Mouse (Mus musculus): ENCODE measurements around the gene Dpf2. TPM values are rescaled to one million over a fixed set of nuclear protein-coding genes. Genes with fewer than 3 reads are reported as not detected.

The Dpf2 gene
- total RNA-seq, 2 experiments from 2014 or later: 87.8 to 88.4 TPM

DNA sequence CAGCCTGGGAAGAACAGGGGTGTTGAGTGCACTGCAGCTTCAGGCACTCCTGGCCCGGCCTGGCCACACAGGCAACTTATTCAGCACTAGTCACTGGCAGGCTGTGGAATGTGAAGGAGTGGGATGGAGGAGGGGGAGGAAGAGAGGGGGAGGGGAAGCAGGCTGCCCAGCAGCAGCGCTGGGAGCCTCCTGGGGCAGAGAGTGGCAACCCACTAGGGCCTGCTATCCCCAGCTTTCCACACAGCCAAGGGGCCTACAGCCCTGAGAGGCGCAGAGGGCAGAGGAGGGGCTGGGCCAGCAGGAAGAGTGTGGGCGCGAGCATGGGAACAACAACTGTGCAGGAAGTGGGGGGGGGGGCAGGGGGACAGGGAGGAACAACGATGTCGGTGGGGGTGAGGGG is 41.5 kb downstream of the Dpf2 start:
- peak overlapping the region; percentile 63 for H3K27ac ChIP-seq
- TF ChIP-seq CTCF (IDR thresholded peaks at IDR 0.05): no peak
- intact Hi-C loops (cut with DNase I): no loop called here
- no peak for DNase-seq
- no peak overlapping the region for H3K4me3 ChIP-seq

DNA sequence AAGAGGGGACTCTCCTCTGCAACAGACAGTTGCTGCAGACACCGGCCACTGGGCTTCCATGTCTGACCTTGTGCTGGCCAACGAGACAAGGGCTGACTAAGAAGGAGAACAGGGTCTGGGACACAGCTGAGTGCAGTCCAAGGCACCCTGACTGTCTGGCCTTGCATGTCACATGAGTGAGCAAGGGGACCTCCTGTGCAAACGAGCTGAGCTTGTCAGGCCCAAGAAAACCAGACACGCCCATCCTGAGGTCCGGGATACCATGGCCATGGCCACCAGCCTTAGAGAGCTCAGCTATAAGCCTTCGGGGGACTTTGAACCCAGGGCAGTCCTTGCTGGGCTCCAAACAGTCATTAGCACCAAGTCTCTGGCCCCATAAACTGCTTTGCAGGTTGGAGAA is 44.7 kb downstream of the Dpf2 start:
- no peak for TF ChIP-seq CTCF (IDR thresholded peaks at IDR 0.05)
- intact Hi-C loops (cut with DNase I): loop anchor here (10.0 kb wide), 1 partner anchor 163 kb away; the partner anchor contains the start of gene Kcnk7
- Histone ChIP-seq H3K4me3 (no peak overlapping the region), H3K27ac (no peak overlapping the region)
- DNase-seq: no peak

DNA sequence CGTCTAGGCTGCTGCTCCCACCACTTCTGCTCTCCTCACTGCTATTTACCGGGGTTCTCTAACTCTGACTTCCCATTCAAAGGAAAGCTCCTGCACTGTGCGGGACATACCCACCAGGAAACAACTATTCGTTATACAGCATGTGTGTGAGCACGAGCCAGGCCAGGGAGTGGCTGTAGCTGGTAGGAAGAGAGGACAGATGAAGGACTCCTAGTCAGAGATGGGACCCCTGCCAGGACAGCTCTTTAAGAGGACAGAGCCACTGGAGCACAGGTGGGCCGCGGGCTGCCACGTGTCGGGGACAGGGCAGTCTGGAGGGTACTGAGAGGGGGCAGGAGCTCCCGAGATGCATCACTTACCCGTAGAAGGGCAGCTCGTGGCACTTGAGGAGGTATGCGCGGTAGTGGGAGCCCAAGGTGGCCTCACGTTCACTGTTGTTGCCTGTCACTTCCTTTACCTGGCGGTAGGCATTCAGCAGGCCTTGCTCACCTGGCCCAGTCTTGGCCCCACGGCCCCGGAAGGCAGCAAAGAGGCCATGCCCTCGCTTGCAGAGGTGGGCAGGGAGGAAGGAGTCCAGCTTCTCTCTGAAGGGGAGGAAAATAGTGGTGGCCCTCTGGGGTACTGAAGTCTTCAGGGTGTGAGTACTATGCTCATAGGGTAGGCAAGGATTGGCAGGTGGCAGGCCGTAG is 48.0 kb downstream of the Dpf2 start:
- Histone ChIP-seq H3K27ac (no peak overlapping the region), H3K4me3 (no peak overlapping the region)
- no peak for DNase-seq
- intact Hi-C loops (cut with DNase I): loop anchor here (10.0 kb wide), 1 partner anchor 160 kb away; the partner anchor contains the start of gene Kcnk7
- TF ChIP-seq CTCF (IDR thresholded peaks at IDR 0.05): no peak

DNA sequence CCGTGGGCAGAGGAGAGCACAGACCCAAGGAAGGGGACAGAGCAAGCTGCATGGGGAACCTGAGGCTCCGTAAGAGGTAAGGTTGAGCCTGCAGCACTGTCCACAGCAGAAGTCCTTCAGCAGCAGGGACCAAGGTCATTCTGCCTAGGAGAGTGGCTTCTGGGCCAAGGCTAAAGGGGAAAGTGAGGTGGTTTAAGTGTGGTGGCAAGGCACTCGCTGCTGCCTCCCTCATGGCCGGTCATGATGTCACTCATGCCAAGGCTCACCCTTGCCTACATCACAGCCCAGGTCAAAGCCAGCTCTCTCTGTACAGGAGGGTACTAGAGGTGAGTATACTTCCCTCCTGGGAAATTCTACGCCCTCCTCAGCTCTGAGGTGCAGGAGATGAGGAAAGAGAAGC is 49.0 kb downstream of the Dpf2 start:
- DNase-seq: no peak
- TF ChIP-seq CTCF (IDR thresholded peaks at IDR 0.05): no peak
- H3K27ac ChIP-seq: no peak overlapping the region
- no peak overlapping the region for H3K4me3 ChIP-seq
- intact Hi-C loops (cut with DNase I): loop anchor here (10.0 kb wide), 1 partner anchor 159 kb away; the partner anchor contains the start of gene Kcnk7

DNA sequence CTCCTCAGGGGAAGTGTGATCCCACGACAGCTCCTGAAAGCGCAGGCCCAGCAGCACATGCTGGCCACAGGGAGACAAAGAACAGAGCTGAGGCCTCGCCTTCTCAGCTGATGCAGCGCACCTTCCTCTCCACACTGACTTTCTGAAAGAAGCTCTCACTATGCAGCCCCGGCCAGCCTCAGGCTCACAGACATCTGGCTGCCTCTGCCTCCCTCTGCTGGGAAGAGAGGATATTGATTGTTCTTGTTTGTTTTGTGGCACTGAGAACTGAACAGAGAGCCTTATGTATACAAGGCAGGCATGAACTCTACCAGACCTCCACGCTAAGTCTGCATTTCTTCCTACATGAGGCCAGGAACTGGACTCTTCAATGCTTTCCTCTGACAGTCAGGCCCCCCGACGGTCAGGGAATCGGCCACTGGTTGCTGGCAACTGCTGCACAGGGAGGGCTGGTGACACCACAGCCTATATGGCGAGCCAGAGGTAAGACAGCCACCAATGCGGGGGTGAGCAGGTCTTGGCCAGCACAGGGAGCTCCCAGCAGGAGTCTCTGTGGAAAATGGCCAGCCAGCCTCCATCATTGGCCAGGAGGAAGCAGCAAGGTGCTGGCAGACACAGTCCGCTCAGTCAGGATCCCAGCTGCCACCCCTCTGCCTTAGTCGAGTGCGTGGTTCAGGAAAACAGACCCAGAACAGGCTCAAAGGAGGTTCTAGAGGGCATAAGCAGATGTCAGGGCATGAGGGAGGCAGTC is 50.3 kb downstream of the Dpf2 start:
- intact Hi-C loops (cut with DNase I): loop anchor here (10.0 kb wide), 1 partner anchor 158 kb away; the partner anchor contains the start of gene Kcnk7
- Histone ChIP-seq H3K27ac (no peak overlapping the region), H3K4me3 (no peak overlapping the region)
- TF ChIP-seq CTCF (IDR thresholded peaks at IDR 0.05): peak; percentile 24; the same call in 1 of the 2 replicates
- no peak for DNase-seq

DNA sequence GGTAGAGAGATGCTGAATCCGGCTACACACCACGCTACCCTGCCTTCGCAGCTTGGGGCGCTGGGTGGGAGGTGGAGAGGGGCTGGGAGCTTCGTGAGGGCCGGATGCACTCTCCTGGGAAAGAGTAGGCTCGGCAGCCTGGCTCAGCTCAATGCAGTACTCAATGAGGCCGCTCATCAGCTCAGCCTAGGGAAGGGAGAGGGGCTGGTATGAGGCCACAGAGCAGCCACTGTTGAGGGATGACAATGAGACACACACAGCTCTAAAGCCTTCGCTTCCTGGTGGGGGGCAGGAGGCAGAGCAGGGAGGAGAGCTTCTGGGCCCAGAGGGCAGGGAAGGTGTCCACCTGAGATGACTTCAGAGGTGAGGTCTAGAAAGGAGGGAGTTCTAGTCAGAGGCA is 56.2 kb downstream of the Dpf2 start:
- no peak for TF ChIP-seq CTCF (IDR thresholded peaks at IDR 0.05)
- intact Hi-C loops (cut with DNase I): no loop called here
- no peak for DNase-seq
- no peak overlapping the region for H3K27ac ChIP-seq
- no peak overlapping the region for H3K4me3 ChIP-seq

DNA sequence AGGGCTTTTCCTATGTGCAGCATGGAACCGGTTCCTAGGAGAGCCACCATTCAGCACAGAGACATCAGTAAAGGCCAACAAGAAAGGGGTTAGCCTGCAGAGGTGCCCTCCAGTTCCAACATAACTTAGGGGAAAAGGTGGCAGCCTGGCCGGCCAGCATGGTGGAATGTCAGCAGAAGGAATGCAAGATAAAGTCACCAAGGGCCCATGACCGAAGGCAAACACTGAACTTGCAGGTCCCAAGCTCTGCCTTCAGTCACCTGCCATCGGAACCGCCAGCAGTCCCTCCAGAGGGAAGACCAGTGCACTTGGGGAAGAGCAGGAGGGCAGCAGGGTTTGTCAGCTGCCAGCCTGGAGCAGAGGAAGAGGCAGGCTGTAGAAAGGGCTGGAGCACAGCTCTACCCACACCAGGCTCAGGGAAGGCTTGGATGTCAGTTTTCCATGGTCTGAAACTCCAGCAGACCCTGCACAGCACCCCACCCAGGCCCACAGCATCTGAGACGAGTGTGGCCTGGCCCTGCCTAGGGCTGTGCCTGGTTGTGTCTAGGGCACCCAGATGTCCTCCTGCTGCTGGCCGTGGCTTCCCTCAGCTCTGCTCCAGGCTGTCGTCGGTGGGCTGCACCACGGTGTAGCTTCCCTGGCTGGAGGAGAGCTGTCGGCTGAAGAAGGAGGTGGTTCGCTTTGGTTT is 60.6 kb downstream of the Dpf2 start:
- Histone ChIP-seq H3K4me3 (peak overlapping the region; percentile 94), H3K27ac (peak overlapping the region; percentile 98)
- intact Hi-C loops (cut with DNase I): no loop called here
- TF ChIP-seq CTCF (IDR thresholded peaks at IDR 0.05): no peak
- DNase-seq: no peak

DNA sequence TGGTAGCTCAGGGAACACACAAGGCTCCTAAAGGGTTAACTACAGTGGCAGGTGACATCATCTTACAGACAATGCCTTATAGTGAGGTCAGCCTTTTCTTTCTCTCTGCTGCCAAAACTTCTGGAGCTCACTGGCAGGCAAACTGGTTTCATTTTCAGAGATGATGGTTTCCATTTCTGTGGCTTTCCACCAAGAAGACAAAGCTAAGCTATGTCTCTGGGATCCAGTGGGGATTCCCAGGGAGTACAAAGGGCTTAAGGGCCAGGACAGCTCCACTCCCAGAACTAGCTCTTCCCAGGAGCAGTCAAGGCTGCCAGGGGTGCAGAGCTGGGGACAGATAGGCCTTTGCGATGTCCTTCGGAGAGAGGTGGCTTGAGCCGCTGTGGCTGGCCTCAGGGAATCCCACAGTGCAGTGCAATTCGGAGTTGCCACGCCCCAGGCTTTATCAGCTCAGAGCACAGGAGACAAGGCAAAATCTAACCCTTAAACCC is 61.3 kb downstream of the Dpf2 start:
- peak overlapping the region; percentile 94 for H3K4me3 ChIP-seq
- intact Hi-C loops (cut with DNase I): loop anchor here (2.0 kb wide), 1 partner anchor 59 kb away; no protein-coding TSS in a partner anchor
- peak overlapping the region; percentile 98 for H3K27ac ChIP-seq
- TF ChIP-seq CTCF (IDR thresholded peaks at IDR 0.05): no peak
- no peak for DNase-seq

DNA sequence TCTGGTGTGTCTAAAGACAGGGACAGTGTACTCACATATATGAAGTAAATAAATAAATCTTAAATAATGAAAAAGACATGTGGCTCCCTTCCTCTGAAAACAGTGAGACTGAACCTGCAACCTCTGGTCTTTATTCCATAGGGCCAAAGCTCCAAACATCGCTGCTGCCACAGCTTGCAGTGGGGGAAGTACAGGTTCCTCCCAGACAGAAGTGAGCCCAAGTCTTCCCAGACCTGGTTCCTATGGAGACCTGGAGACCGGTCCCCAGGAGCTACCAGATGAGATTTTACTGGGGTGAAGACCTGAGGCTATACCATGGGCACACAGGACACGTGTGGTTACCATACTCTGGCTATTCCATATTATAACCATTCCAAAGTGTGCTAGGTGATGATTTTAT is 62.0 kb downstream of the Dpf2 start:
- intact Hi-C loops (cut with DNase I): loop anchor here (2.0 kb wide), 1 partner anchor 58 kb away; no protein-coding TSS in a partner anchor
- peak overlapping the region; percentile 98 for H3K27ac ChIP-seq
- H3K4me3 ChIP-seq: peak overlapping the region; percentile 94
- no peak for TF ChIP-seq CTCF (IDR thresholded peaks at IDR 0.05)
- peak; percentile 26 for DNase-seq

DNA sequence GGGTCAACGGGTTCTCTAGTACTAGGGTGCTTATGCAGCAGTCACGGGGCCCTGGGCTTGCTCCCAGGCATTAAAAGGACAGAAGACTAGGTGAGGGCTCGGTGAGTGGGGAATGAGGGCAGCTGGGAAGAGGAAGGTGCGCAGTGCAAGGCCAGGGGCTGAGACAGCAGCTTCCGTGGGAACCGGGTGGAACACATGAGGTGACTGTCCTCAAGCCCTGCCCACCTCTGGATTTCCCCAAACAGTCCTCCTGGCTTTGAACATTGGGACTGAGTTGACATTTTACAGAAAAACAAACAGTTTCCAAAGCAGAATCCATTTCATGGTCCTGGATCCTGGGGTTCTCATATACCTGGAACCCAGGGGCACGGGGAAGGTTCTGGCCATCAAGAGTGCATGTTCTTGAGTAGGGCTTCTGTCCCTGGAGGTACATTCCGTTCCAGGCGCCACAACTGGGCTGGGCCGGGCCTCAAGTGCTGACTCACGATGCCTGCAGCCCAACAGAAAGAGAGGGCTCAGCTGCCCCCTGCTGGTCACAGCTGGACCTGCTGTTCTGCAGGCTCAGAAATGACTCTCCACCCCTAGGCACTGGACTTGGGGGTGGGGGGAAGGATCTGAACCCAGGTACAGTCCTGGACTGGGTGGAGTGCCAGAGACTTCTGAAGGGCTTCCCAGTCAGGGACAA is 62.8 kb downstream of the Dpf2 start:
- peak overlapping the region; percentile 98 for H3K27ac ChIP-seq
- intact Hi-C loops (cut with DNase I): loop anchor here (2.0 kb wide), 1 partner anchor 57 kb away; no protein-coding TSS in a partner anchor

DNA sequence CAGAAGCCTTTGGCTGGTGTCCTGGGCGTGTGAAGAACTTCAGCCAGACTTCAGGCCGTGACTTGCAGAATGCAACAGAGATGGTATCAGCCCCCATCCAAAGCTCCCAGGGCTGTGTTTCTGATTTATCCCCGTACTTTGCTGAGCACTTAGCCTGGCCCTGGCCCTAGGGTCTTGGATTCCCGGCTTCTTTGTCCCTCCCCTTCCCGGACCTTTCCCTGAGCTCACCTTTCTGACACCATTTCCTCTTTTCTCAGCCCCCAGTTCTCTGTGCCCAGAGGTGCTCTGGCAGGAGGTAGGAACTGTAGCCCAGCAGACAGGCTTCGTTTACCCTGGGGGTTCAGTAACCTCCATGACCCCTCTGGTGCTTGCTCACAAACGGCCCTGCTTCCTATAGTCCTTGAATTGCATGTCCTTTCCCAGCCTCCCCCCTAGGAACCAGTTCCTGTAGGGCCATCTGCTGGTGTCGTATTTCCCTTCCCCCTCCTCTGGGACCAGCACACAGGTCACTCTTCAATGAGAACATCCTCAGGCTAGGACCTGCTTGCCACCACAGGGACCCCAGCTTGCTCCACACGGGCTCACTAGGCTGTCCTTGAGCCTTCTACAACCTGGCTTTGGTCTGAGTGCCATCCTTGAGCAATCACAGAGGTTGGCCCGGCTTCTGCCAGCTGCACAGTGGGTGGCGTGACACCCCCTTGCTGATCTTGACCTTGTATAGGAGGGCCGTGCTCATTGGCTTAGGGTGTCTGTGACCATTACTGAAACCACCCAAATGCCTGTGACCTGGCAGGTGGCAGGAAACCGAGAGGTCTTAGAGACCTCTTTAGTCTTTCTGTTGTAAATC is 63.8 kb downstream of the Dpf2 start:
- TF ChIP-seq CTCF (IDR thresholded peaks at IDR 0.05): no peak
- peak; percentile 85 for DNase-seq
- peak overlapping the region; percentile 94 for H3K4me3 ChIP-seq
- peak overlapping the region; percentile 98 for H3K27ac ChIP-seq
- intact Hi-C loops (cut with DNase I): no loop called here

More for the DNA sequence above, 62.8 kb downstream of the Dpf2 start:
- peak; percentile 98 for DNase-seq
- no peak; the same call in none of the 2 replicates for TF ChIP-seq CTCF (IDR thresholded peaks at IDR 0.05)
- peak overlapping the region; percentile 94 for H3K4me3 ChIP-seq

All from gastrocnemius, adult 2 months (tissue).